Mouse (Mus musculus): ENCODE measurements at regions not wholly inside any gene's neighbourhood (a gene's known extent, or its start where the extent isn't known, plus 50 kb on each side); places are given as distances from the start of the nearest gene placed in this dataset.

DNA sequence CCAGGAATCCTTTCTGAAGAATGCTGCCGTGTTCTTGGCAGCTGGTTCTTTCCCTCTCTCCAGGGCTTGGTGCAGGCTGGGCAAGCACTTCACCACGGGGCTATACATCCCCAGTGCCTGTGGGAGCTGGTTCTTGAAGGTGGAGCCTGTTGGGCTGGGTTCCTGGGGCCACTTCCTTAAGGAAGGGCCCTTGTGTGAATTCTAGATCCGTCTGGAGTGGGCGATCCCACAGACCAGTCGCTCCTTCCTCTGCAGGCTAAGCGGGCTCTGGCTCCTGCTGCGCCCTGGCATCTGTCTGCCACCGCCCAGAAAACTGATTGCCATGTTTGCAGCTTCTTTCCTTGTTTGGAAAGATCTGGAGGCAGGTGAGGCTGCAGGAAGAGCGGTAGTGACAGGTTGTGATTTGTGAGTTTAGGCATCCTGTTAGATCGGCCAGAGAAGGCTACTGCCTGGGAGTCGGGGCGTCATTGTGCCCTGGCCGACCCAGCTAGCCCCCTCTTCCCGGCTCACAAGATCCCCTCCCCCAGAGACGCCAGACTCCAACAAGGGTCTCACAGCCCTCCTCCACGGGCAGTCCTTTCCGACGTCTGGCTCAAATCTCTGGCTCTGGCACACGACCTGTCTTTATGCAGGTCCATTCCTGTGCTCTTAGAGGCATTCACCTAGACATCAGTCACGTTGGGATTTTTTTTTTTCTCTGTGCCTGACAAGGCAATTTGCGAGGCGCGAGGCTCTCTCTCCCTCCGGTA lies 135.6 kb downstream of the Nectin1 start:
- no peaks in the 10 kb centered on the region for H3K36me3 ChIP-seq (ENCODE audit: control insufficient read depth, insufficient read depth, low read length)
- H3K4me2 ChIP-seq (ENCODE audit: low read length), result peak overlapping the region; percentile 81
- H3K27ac ChIP-seq (ENCODE audit: low read depth, low read length), result no peak overlapping the region
- peak overlapping the region; percentile 65 for H3K9ac ChIP-seq (ENCODE audit: low read depth, low read length)
- peak overlapping the region; percentile 43 for H3K4me3 ChIP-seq (ENCODE audit: low read length)
- WGBS, result 3% methylated on average over 24 of the region's 24 CpGs
- H3K4me1 ChIP-seq (ENCODE audit: control insufficient read depth, insufficient read depth, low read depth, low read length), result peaks cover 15% of the 10 kb centered on the region
- peaks cover 2% of the 10 kb centered on the region; the same call in 1 of the 2 replicates for H3K27me3 ChIP-seq (replicated peaks; ENCODE audit: control insufficient read depth, insufficient read depth, low read length)
- ATAC-seq, result peak; percentile 70
- no peaks in the 10 kb centered on the region for H3K9me3 ChIP-seq (ENCODE audit: control insufficient read depth, low read length)

GRCm38 (mm10) chr9:43879969-43880396 lies 136.2 kb downstream of the Nectin1 start:
- Histone ChIP-seq H3K4me1 (ENCODE audit: control insufficient read depth, insufficient read depth, low read depth, low read length) (peaks cover 15% of the 10 kb centered on the region), H3K9ac (ENCODE audit: low read depth, low read length) (peak overlapping the region; percentile 65), H3K36me3 (ENCODE audit: control insufficient read depth, insufficient read depth, low read length) (no peaks in the 10 kb centered on the region), H3K9me3 (ENCODE audit: control insufficient read depth, low read length) (no peaks in the 10 kb centered on the region), H3K4me2 (ENCODE audit: low read length) (peak overlapping the region; percentile 81), H3K27ac (ENCODE audit: low read depth, low read length) (0 out of 2 replicates have a peak overlapping the region, but pooled peaks have one; percentile 23), H3K4me3 (ENCODE audit: low read length) (peak overlapping the region; percentile 43), H3K27me3 (replicated peaks; ENCODE audit: control insufficient read depth, insufficient read depth, low read length) (peaks cover 2% of the 10 kb centered on the region; the same call in 1 of the 2 replicates)
- under 1% methylated on average over 26 of the region's 26 CpGs for WGBS
- peak; percentile 67 for ATAC-seq

- 39% methylated on average over 6 of the region's 6 CpGs for WGBS
- Histone ChIP-seq H3K4me1 (ENCODE audit: control insufficient read depth, insufficient read depth, low read depth, low read length) (no peaks in the 10 kb centered on the region), H3K36me3 (ENCODE audit: control insufficient read depth, insufficient read depth, low read length) (no peaks in the 10 kb centered on the region), H3K9me3 (ENCODE audit: control insufficient read depth, low read length) (no peaks in the 10 kb centered on the region), H3K9ac (ENCODE audit: low read depth, low read length) (no peak overlapping the region), H3K4me2 (ENCODE audit: low read length) (no peak overlapping the region), H3K27ac (ENCODE audit: low read depth, low read length) (no peak overlapping the region), H3K27me3 (replicated peaks; ENCODE audit: control insufficient read depth, insufficient read depth, low read length) (no peaks in the 10 kb centered on the region), H3K4me3 (ENCODE audit: low read length) (no peak overlapping the region)
- no peak for ATAC-seq
Measured at GRCm38 (mm10) chr9:43893086-43893485, 149.3 kb downstream of the Nectin1 start.

DNA sequence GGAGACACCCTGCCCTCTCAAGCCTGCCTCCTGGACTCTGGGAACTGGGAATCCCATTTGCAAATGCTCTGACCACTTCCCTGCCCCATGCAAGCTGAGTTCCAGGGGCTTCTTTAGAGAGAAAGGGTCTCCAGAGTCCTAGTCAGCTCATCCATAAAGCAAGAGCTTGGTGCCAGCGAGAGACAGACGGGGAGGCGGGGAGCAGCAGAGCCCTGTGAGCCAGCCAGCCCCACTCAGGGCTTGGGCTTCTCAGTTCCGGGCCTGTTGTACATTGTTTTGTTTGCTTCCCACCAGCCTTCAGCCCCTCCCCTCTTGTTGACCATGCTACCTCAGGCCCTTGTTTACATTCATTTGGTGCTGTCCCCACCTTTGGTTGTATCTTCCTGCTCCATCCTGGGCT lies 143.9 kb upstream of the Thy1 start:
- ATAC-seq, result peak; percentile 60; the same call in 1 of the 2 replicates
- no peaks in the 10 kb centered on the region for H3K9me3 ChIP-seq (ENCODE audit: control insufficient read depth, low read length)
- H3K9ac ChIP-seq (ENCODE audit: low read depth, low read length), result no peak overlapping the region
- no peak overlapping the region for H3K4me2 ChIP-seq (ENCODE audit: low read length)
- H3K27me3 ChIP-seq (replicated peaks; ENCODE audit: control insufficient read depth, insufficient read depth, low read length), result no peaks in the 10 kb centered on the region
- WGBS, result 31% methylated on average over 4 of the region's 4 CpGs
- no peaks in the 10 kb centered on the region; the same call in 1 of the 2 replicates for H3K4me1 ChIP-seq (ENCODE audit: control insufficient read depth, insufficient read depth, low read depth, low read length)
- H3K27ac ChIP-seq (ENCODE audit: low read depth, low read length), result no peak overlapping the region
- H3K4me3 ChIP-seq (ENCODE audit: low read length), result no peak overlapping the region
- no peaks in the 10 kb centered on the region for H3K36me3 ChIP-seq (ENCODE audit: control insufficient read depth, insufficient read depth, low read length)

DNA sequence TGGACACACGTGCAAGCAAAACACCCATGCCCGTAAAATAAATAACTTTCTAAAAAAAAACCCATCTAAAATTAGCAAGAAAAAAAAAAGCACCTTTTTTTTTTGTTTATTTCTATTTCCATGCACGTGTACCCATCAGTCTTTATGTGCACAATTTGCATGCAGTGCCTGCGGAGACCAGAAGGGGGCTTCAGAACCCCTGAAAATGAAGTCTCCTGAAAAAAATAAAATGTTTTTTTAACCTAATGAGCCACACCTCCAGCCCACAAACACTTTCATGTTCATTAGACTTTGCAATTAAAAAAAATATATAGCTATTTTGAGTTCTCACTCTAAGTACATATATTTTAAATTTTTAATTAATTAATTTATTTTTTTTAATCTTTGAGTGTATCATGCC lies 134.9 kb upstream of the Thy1 start:
- H3K4me3 ChIP-seq (ENCODE audit: low read length), result no peak overlapping the region
- no peaks in the 10 kb centered on the region for H3K4me1 ChIP-seq (ENCODE audit: control insufficient read depth, insufficient read depth, low read depth, low read length)

DNA sequence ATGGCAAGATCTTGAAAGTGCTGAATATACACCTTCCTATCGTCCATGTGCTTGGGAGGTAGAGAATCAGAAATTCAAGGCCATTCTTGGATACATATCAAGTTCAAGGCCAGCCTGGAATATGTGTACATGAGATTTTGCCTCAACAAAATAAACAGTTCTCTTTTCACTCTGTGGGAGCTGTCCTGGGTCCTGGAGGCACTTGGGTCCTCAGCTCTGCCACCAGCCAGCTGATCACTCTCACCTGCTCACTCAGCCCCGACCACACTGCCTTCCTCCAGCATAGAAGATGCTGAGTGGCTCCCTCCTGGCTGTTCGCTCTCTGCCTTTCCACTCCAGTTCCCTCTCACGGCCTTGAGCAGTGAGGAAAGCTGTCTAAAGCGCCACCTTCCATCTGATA lies 128.2 kb upstream of the Thy1 start:
- peaks cover 13% of the 10 kb centered on the region for H3K4me1 ChIP-seq (ENCODE audit: control insufficient read depth, insufficient read depth, low read depth, low read length)
- H3K27me3 ChIP-seq (replicated peaks; ENCODE audit: control insufficient read depth, insufficient read depth, low read length), result peaks cover 2% of the 10 kb centered on the region; the same call in 1 of the 2 replicates
- no peak for ATAC-seq
- H3K9ac ChIP-seq (ENCODE audit: low read depth, low read length), result no peak overlapping the region
- no peaks in the 10 kb centered on the region for H3K36me3 ChIP-seq (ENCODE audit: control insufficient read depth, insufficient read depth, low read length)
- peaks cover 3% of the 10 kb centered on the region; the same call in 1 of the 2 replicates for H3K9me3 ChIP-seq (ENCODE audit: control insufficient read depth, low read length)
- WGBS, result 65% methylated on average over 5 of the region's 5 CpGs
- no peak overlapping the region for H3K4me2 ChIP-seq (ENCODE audit: low read length)
- H3K4me3 ChIP-seq (ENCODE audit: low read length), result no peak overlapping the region
- H3K27ac ChIP-seq (ENCODE audit: low read depth, low read length), result no peak overlapping the region

More for the DNA sequence above, 134.9 kb upstream of the Thy1 start:
- Histone ChIP-seq H3K9me3 (ENCODE audit: control insufficient read depth, low read length) (peaks cover 3% of the 10 kb centered on the region; the same call in 1 of the 2 replicates), H3K4me2 (ENCODE audit: low read length) (no peak overlapping the region), H3K9ac (ENCODE audit: low read depth, low read length) (no peak overlapping the region), H3K36me3 (ENCODE audit: control insufficient read depth, insufficient read depth, low read length) (no peaks in the 10 kb centered on the region), H3K27me3 (replicated peaks; ENCODE audit: control insufficient read depth, insufficient read depth, low read length) (no peaks in the 10 kb centered on the region; the same call in 1 of the 2 replicates), H3K27ac (ENCODE audit: low read depth, low read length) (no peak overlapping the region)
- ATAC-seq, result no peak
- 84% methylated on average over 4 of the region's 4 CpGs for WGBS

- WGBS, result 20% methylated on average over 10 of the region's 10 CpGs
- no peak overlapping the region for H3K27ac ChIP-seq (ENCODE audit: low read depth, low read length)
Measured at GRCm38 (mm10) chr9:43917467-43917866, 125.7 kb upstream of the Thy1 start.

GRCm38 (mm10) chr9:43919010-43919409 lies 124.2 kb upstream of the Thy1 start:
- Histone ChIP-seq H3K9ac (ENCODE audit: low read depth, low read length) (peak overlapping the region; percentile 31), H3K27me3 (replicated peaks; ENCODE audit: control insufficient read depth, insufficient read depth, low read length) (peaks cover 2% of the 10 kb centered on the region), H3K9me3 (ENCODE audit: control insufficient read depth, low read length) (no peaks in the 10 kb centered on the region), H3K27ac (ENCODE audit: low read depth, low read length) (no peak overlapping the region; the same call in 1 of the 2 replicates), H3K4me3 (ENCODE audit: low read length) (no peak overlapping the region), H3K36me3 (ENCODE audit: control insufficient read depth, insufficient read depth, low read length) (no peaks in the 10 kb centered on the region), H3K4me2 (ENCODE audit: low read length) (peak overlapping the region; percentile 6; the same call in 1 of the 2 replicates), H3K4me1 (ENCODE audit: control insufficient read depth, insufficient read depth, low read depth, low read length) (peaks cover 27% of the 10 kb centered on the region)
- no peak for ATAC-seq
- WGBS, result 43% methylated on average over 17 of the region's 17 CpGs

More at GRCm38 (mm10) chr9:43917467-43917866, 125.7 kb upstream of the Thy1 start:
- H3K4me1 ChIP-seq (ENCODE audit: control insufficient read depth, insufficient read depth, low read depth, low read length), result peaks cover 25% of the 10 kb centered on the region
- ATAC-seq, result no peak
- H3K9ac ChIP-seq (ENCODE audit: low read depth, low read length), result no peak overlapping the region
- no peak overlapping the region for H3K4me3 ChIP-seq (ENCODE audit: low read length)
- H3K27me3 ChIP-seq (replicated peaks; ENCODE audit: control insufficient read depth, insufficient read depth, low read length), result peaks cover 2% of the 10 kb centered on the region
- no peaks in the 10 kb centered on the region for H3K36me3 ChIP-seq (ENCODE audit: control insufficient read depth, insufficient read depth, low read length)
- peaks cover 3% of the 10 kb centered on the region; the same call in 1 of the 2 replicates for H3K9me3 ChIP-seq (ENCODE audit: control insufficient read depth, low read length)
- no peak overlapping the region for H3K4me2 ChIP-seq (ENCODE audit: low read length)

- no peaks in the 10 kb centered on the region for H3K36me3 ChIP-seq (ENCODE audit: control insufficient read depth, insufficient read depth, low read length)
- no peaks in the 10 kb centered on the region for H3K9me3 ChIP-seq (ENCODE audit: control insufficient read depth, low read length)
- H3K27ac ChIP-seq (ENCODE audit: low read depth, low read length), result peak overlapping the region; percentile 12; the same call in 1 of the 2 replicates
- H3K27me3 ChIP-seq (replicated peaks; ENCODE audit: control insufficient read depth, insufficient read depth, low read length), result peaks cover 4% of the 10 kb centered on the region
- peak; percentile 77 for ATAC-seq
- WGBS, result 10% methylated on average over 24 of the region's 24 CpGs
- H3K4me1 ChIP-seq (ENCODE audit: control insufficient read depth, insufficient read depth, low read depth, low read length), result peaks cover 27% of the 10 kb centered on the region
- peak overlapping the region; percentile 27 for H3K4me2 ChIP-seq (ENCODE audit: low read length)
- H3K4me3 ChIP-seq (ENCODE audit: low read length), result no peak overlapping the region
- 0 out of 2 replicates have a peak overlapping the region, but pooled peaks have one; percentile 13 for H3K9ac ChIP-seq (ENCODE audit: low read depth, low read length)
Measured at GRCm38 (mm10) chr9:43920053-43920754, 123.0 kb upstream of the Thy1 start.
